Mouse (Mus musculus) stomach, embryonic 14.5 days (tissue): ENCODE measurements around the gene Fam196b. TPM values are rescaled to one million over a fixed set of nuclear protein-coding genes. Genes with fewer than 3 reads are reported as not detected.

Source experiments
- ATAC-seq: fragments of 200-750 bp; cut with Nextera tagmentation; 2 replicates; pipeline ENCODE4 v1.8.0; 2017; ENCODE audit warnings: low read depth, moderate TSS enrichment; ENCODE audit not compliant: insufficient number of reproducible peaks, insufficient read depth, low FRiP score
- H3K27ac ChIP-seq: fragments of 300-500 bp; sonication (generic); 2 replicates; pipeline ENCODE4 v1.5.1; 2014; ENCODE audit warnings: mild to moderate bottlenecking, low read length, moderate library complexity, mixed read lengths
- H3K27me3 ChIP-seq: fragments of 300-500 bp; sonication (generic); 2 replicates; pipeline ENCODE4 v1.6.1; 2014; ENCODE audit warnings: low read length, control low read depth, mixed read lengths; ENCODE audit not compliant: control insufficient read depth, insufficient read depth
- H3K36me3 ChIP-seq: fragments of 300-500 bp; sonication (generic); 2 replicates; pipeline ENCODE4 v1.6.1; 2014; ENCODE audit warnings: mild to moderate bottlenecking, control low read depth, low read length, moderate library complexity, mixed read lengths; ENCODE audit not compliant: control insufficient read depth, insufficient read depth
- H3K4me1 ChIP-seq: fragments of 300-500 bp; sonication (generic); 2 replicates; pipeline ENCODE4 v1.6.1; 2014; ENCODE audit warnings: low read length, control low read depth, mixed read lengths; ENCODE audit not compliant: control insufficient read depth, insufficient read depth
- H3K4me2 ChIP-seq: fragments of 300-500 bp; sonication (generic); replicated peaks from 2 replicates; pipeline ENCODE4 v1.6.1; 2014; ENCODE audit warnings: low read depth, low read length, control low read depth
- H3K4me3 ChIP-seq: fragments of 300-500 bp; sonication (generic); 2 replicates; pipeline ENCODE4 v1.5.1; 2014; ENCODE audit warnings: low read depth, low read length, control low read depth
- H3K9ac ChIP-seq: fragments of 300-500 bp; sonication (generic); replicated peaks from 2 replicates; pipeline ENCODE4 v1.6.1; 2014; ENCODE audit warnings: low read depth, mild to moderate bottlenecking, control low read depth, low read length, moderate library complexity, mixed read lengths
- H3K9me3 ChIP-seq: fragments of 300-500 bp; sonication (generic); 2 replicates; pipeline ENCODE4 v1.6.1; 2016; ENCODE audit warnings: low read depth, low read length, control low read depth; ENCODE audit not compliant: control insufficient read depth
- WGBS: fragments of 180-500 bp; shearing (Covaris S2); extraction: QIAGEN DNeasy Blood & Tissue Kit; methylation state at CpG from one replicate; pipeline ENCODE4 v1.1.7; 2014; 5-methylcytosine and 5-hydroxymethylcytosine counted together
- polyA plus RNA-seq: library from polyadenylated mRNA; unstranded; fragments of >200 nt; fragmentation: Nextera tagmentation; extraction: Ambion mirVana; gene quantifications from 2 replicates; pipeline ENCODE4 v1.2.1, GENCODE M21; 2014

The Fam196b gene
- polyA plus RNA-seq, 1 experiment from 2014 or later: 0.04 TPM

DNA sequence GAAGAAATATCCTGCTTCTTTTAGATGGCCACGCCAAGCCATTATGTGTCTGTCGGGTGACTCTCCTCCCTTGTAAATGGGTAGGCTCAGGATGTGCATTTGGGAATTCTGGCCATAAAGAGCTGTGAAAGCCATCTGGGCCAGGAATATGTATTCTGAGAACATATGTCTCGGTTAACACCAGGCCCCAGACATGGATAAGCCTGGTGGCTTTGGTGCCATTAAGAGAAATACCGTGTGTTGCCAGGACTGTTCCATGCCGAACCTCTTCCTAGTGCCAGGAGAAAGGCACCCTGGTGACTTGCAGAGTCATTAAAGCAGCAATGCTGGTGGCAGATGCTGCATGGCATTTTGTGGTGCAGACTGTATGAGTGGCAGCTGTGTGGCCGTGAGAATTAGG, 63.0 kb downstream of the Fam196b start:
- Histone ChIP-seq H3K4me2 (no peak overlapping the region), H3K36me3 (no peaks in the 10 kb centered on the region), H3K4me1 (no peaks in the 10 kb centered on the region), H3K27ac (no peak overlapping the region), H3K27me3 (no peaks in the 10 kb centered on the region), H3K9me3 (no peaks in the 10 kb centered on the region), H3K9ac (no peak overlapping the region), H3K4me3 (no peak overlapping the region)
- 86% methylated on average over 6 of the region's 6 CpGs for WGBS
- ATAC-seq: no peak

DNA sequence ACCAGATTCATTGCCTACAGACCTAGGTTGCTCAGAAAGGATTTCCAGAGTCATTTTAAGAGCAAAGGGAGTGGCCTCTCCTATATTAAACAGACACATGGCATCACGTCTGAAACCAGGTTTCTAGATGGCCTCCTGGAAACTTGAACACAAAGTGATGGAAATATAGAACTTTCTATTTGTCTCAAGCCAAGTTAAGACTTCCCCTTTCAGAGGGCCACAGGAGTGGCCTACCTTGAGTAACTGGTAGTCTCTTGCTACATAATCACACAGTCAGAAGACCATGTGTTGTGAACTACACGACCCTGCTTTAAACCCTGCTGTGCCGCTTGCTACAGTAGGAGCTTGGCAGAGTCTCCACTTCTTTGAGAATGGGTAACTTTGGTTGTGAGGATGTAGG, 68.9 kb downstream of the Fam196b start:
- no peak overlapping the region for H3K4me2 ChIP-seq
- H3K4me3 ChIP-seq: no peak overlapping the region
- ATAC-seq: no peak
- no peak overlapping the region for H3K27ac ChIP-seq
- no peaks in the 10 kb centered on the region for H3K4me1 ChIP-seq
- 86% methylated on average over 3 of the region's 3 CpGs for WGBS
- H3K36me3 ChIP-seq: no peaks in the 10 kb centered on the region
- no peaks in the 10 kb centered on the region for H3K9me3 ChIP-seq
- no peak overlapping the region for H3K9ac ChIP-seq
- no peaks in the 10 kb centered on the region for H3K27me3 ChIP-seq

GRCm38 (mm10) chr11:34384178-34384577, 69.6 kb downstream of the Fam196b start:
- Histone ChIP-seq H3K4me1 (no peaks in the 10 kb centered on the region), H3K9me3 (no peaks in the 10 kb centered on the region), H3K27ac (no peak overlapping the region), H3K4me3 (no peak overlapping the region), H3K27me3 (no peaks in the 10 kb centered on the region), H3K4me2 (no peak overlapping the region), H3K9ac (no peak overlapping the region), H3K36me3 (no peaks in the 10 kb centered on the region)
- 78% methylated on average over 4 of the region's 4 CpGs for WGBS
- no peak for ATAC-seq

- H3K27ac ChIP-seq: no peak overlapping the region
- WGBS: 60% methylated on average over 1 of the region's 1 CpGs
Observed at GRCm38 (mm10) chr11:34385001-34385688, 70.5 kb downstream of the Fam196b start.

GRCm38 (mm10) chr11:34389261-34390116, 74.9 kb downstream of the Fam196b start:
- H3K9me3 ChIP-seq: no peaks in the 10 kb centered on the region
- H3K27me3 ChIP-seq: no peaks in the 10 kb centered on the region
- 86% methylated on average over 6 of the region's 6 CpGs for WGBS
- H3K9ac ChIP-seq: no peak overlapping the region
- no peak for ATAC-seq
- H3K4me1 ChIP-seq: no peaks in the 10 kb centered on the region
- no peaks in the 10 kb centered on the region for H3K36me3 ChIP-seq
- no peak overlapping the region for H3K27ac ChIP-seq
- no peak overlapping the region for H3K4me2 ChIP-seq
- H3K4me3 ChIP-seq: no peak overlapping the region

More at GRCm38 (mm10) chr11:34385001-34385688, 70.5 kb downstream of the Fam196b start:
- Histone ChIP-seq H3K4me2 (no peak overlapping the region), H3K9ac (no peak overlapping the region), H3K9me3 (no peaks in the 10 kb centered on the region), H3K27me3 (no peaks in the 10 kb centered on the region), H3K4me1 (no peaks in the 10 kb centered on the region), H3K4me3 (no peak overlapping the region), H3K36me3 (no peaks in the 10 kb centered on the region)
- ATAC-seq: no peak

DNA sequence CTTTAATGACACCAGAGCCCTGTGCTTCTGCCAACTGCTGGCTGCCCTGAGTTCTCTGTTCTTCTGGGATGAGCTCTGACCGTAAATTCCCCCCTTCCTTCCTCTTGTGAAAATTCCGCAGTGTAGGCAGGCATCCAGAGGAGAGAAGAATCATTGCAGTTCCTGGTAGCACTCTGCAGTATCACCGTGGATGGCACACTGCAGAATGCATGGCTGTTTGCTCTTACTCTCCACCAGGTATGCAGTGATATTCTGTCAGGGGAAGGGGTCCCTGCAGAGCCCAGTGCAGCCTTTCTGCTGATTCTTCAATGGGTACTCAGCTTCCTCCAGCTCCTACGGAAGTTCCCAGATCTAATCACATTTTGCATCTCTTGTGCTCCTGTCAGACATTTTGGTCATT, 77.5 kb downstream of the Fam196b start:
- WGBS: 52% methylated on average over 4 of the region's 4 CpGs
- Histone ChIP-seq H3K9me3 (no peaks in the 10 kb centered on the region), H3K27me3 (no peaks in the 10 kb centered on the region), H3K4me1 (no peaks in the 10 kb centered on the region), H3K36me3 (no peaks in the 10 kb centered on the region), H3K4me2 (no peak overlapping the region), H3K9ac (no peak overlapping the region), H3K4me3 (no peak overlapping the region), H3K27ac (no peak overlapping the region)
- no peak for ATAC-seq

GRCm38 (mm10) chr11:34395802-34396201, 81.2 kb downstream of the Fam196b start:
- 86% methylated on average over 3 of the region's 3 CpGs for WGBS
- no peak for ATAC-seq
- no peak overlapping the region for H3K4me2 ChIP-seq

GRCm38 (mm10) chr11:34397661-34398060, 83.0 kb downstream of the Fam196b start:
- ATAC-seq: no peak
- 85% methylated on average over 5 of the region's 5 CpGs for WGBS
- Histone ChIP-seq H3K4me2 (no peak overlapping the region), H3K27me3 (no peaks in the 10 kb centered on the region), H3K36me3 (no peaks in the 10 kb centered on the region), H3K9me3 (no peaks in the 10 kb centered on the region), H3K4me1 (no peaks in the 10 kb centered on the region), H3K27ac (no peak overlapping the region), H3K9ac (no peak overlapping the region), H3K4me3 (no peak overlapping the region)

More at GRCm38 (mm10) chr11:34395802-34396201, 81.2 kb downstream of the Fam196b start:
- H3K27me3 ChIP-seq: no peaks in the 10 kb centered on the region
- no peak overlapping the region for H3K9ac ChIP-seq
- H3K9me3 ChIP-seq: no peaks in the 10 kb centered on the region
- no peak overlapping the region for H3K4me3 ChIP-seq
- H3K4me1 ChIP-seq: no peaks in the 10 kb centered on the region
- no peak overlapping the region for H3K27ac ChIP-seq
- H3K36me3 ChIP-seq: no peaks in the 10 kb centered on the region
